Mouse (Mus musculus) ovary, postnatal 14 days (tissue): ENCODE measurements at regions not wholly inside any gene's neighbourhood (a gene's known extent, or its start where the extent isn't known, plus 50 kb on each side); places are given as distances from the start of the nearest gene placed in this dataset.

Experiments used
- DNase-seq: peaks from one replicate; pipeline ENCODE4 v3.0.0; 2022; ENCODE audit warnings: low spot score

GRCm38 (mm10) chr9:115361191-115361590, 51.0 kb upstream of the Stt3b start:
- DNase-seq = no peak

- no peak for DNase-seq
These were observed 51.7 kb upstream of the Stt3b start for GRCm38 (mm10) chr9:115361881-115362280.

GRCm38 (mm10) chr9:115362486-115362885, 52.3 kb upstream of the Stt3b start:
- DNase-seq = no peak

GRCm38 (mm10) chr9:115364919-115365861, 55.0 kb upstream of the Stt3b start:
- DNase-seq = no peak

GRCm38 (mm10) chr9:115367808-115368207, 57.6 kb upstream of the Stt3b start:
- no peak for DNase-seq

- DNase-seq = no peak
These were observed 70.1 kb upstream of the Stt3b start for GRCm38 (mm10) chr9:115380276-115380675.

- no peak for DNase-seq
These were observed 72.7 kb upstream of the Stt3b start for GRCm38 (mm10) chr9:115382824-115383475.

- DNase-seq = peak; percentile 31
These were observed 73.7 kb upstream of the Stt3b start for GRCm38 (mm10) chr9:115383935-115384334.

GRCm38 (mm10) chr9:115384345-115384744, 74.1 kb upstream of the Stt3b start:
- DNase-seq = no peak

- no peak for DNase-seq
These were observed 77.5 kb upstream of the Stt3b start for GRCm38 (mm10) chr9:115387471-115388360.

GRCm38 (mm10) chr9:115388361-115388759, 78.1 kb upstream of the Stt3b start:
- no peak for DNase-seq

- DNase-seq = no peak
These were observed 78.9 kb upstream of the Stt3b start for GRCm38 (mm10) chr9:115389082-115389481.

- DNase-seq = peak; percentile 48
These were observed 80.7 kb upstream of the Stt3b start for GRCm38 (mm10) chr9:115390880-115391281.

GRCm38 (mm10) chr9:115395511-115395910, 85.3 kb upstream of the Stt3b start:
- DNase-seq = no peak

GRCm38 (mm10) chr9:115400461-115400860, 90.2 kb upstream of the Stt3b start:
- DNase-seq = no peak

- no peak for DNase-seq
These were observed 91.4 kb upstream of the Stt3b start for GRCm38 (mm10) chr9:115401405-115402151.

- DNase-seq = no peak
These were observed 92.4 kb upstream of the Stt3b start for GRCm38 (mm10) chr9:115402661-115403060.

GRCm38 (mm10) chr9:115403354-115403968, 93.2 kb upstream of the Stt3b start:
- no peak for DNase-seq

- no peak for DNase-seq
These were observed 97.8 kb upstream of the Stt3b start for GRCm38 (mm10) chr9:115407901-115408470.

GRCm38 (mm10) chr9:115408886-115409285, 98.7 kb upstream of the Stt3b start:
- no peak for DNase-seq

- DNase-seq = no peak
These were observed 104.0 kb upstream of the Stt3b start for GRCm38 (mm10) chr9:115414190-115414589.
